Mouse (Mus musculus) embryonic facial prominence, embryonic 13.5 days (tissue): ENCODE data around the gene Crnkl1. TPM values are rescaled to one million over a fixed set of nuclear protein-coding genes. Genes with fewer than 3 reads are reported as not detected.
"Not testable (repeated sequence)": the region's sequence is repeated elsewhere in the genome, so short reads cannot be mapped to it uniquely, and the experiment has no call there.

Experiments
- ATAC-seq: fragments of 200-750 bp; cut with Nextera tagmentation; 2 replicates; pipeline ENCODE4 v1.8.0; 2017; ENCODE audit warnings: low read depth; ENCODE audit not compliant: insufficient number of reproducible peaks, insufficient read depth, low FRiP score, low TSS enrichment
- H3K27ac ChIP-seq: fragments of 300-500 bp; sonication (generic); 2 replicates; pipeline ENCODE4 v1.5.1; 2015; ENCODE audit warnings: moderate library complexity, mild to moderate bottlenecking, inconsistent platforms
- H3K27me3 ChIP-seq: fragments of 300-500 bp; sonication (generic); 2 replicates; pipeline ENCODE4 v1.6.1; 2015; ENCODE audit warnings: mild to moderate bottlenecking, inconsistent platforms
- H3K36me3 ChIP-seq: fragments of 300-500 bp; sonication (generic); 2 replicates; pipeline ENCODE4 v1.6.1; 2015; ENCODE audit warnings: mild to moderate bottlenecking, inconsistent platforms
- H3K4me1 ChIP-seq: fragments of 300-500 bp; sonication (generic); 2 replicates; pipeline ENCODE4 v1.6.1; 2015; ENCODE audit warnings: inconsistent platforms
- H3K4me2 ChIP-seq: fragments of 300-500 bp; sonication (generic); 2 replicates; pipeline ENCODE4 v1.6.1; 2015; ENCODE audit warnings: moderate library complexity, mild to moderate bottlenecking, inconsistent platforms
- H3K4me3 ChIP-seq: fragments of 300-500 bp; sonication (generic); 2 replicates; pipeline ENCODE4 v1.5.1; 2015; ENCODE audit warnings: mild to moderate bottlenecking, inconsistent platforms
- H3K9ac ChIP-seq: fragments of 300-500 bp; sonication (generic); 2 replicates; pipeline ENCODE4 v1.6.1; 2015; ENCODE audit warnings: mild to moderate bottlenecking, inconsistent platforms
- H3K9me3 ChIP-seq: fragments of 300-500 bp; sonication (generic); 2 replicates; pipeline ENCODE4 v1.6.1; 2016; ENCODE audit warnings: inconsistent platforms
- WGBS: fragments of 180-500 bp; shearing (Covaris S2); methylation state at CpG from one replicate; pipeline ENCODE4 v1.1.7; 2015; ENCODE audit warnings: mixed read lengths; 5-methylcytosine and 5-hydroxymethylcytosine counted together
- polyA plus RNA-seq: library from polyadenylated mRNA; unstranded; fragments of >200 nt; fragmentation: Nextera tagmentation; extraction: Ambion mirVana; gene quantifications from 2 replicates; pipeline ENCODE4 v1.2.1, GENCODE M21; 2015

Crnkl1 gene
- polyA plus RNA-seq, 1 experiment from 2014 or later = 33.8 TPM

DNA sequence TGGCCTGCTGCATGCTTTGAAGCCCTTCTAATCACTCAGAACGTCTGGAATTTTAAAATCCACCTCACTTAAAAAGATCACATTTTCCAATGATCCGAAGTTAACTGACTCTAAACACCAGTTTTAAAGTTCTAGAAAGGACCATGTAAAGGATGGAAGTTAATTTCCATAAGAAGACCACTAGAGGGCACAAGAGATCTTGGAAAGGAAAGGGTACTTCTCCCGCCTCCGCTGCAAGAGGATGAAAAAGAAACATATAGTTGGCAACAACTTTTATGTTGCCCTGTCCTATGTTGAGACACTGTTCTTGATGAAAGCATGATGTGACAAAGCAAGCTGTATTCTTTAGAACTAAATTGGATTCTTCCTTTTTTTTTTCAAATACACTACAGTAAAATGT lies 22.6 kb upstream of the Crnkl1 start:
- ATAC-seq = peak; percentile 56; the same call in 1 of the 2 replicates
- Histone ChIP-seq H3K4me2 (no peak overlapping the region), H3K4me3 (no peak overlapping the region), H3K9me3 (peaks cover 4% of the 10 kb centered on the region; the same call in 1 of the 2 replicates), H3K36me3 (no peaks in the 10 kb centered on the region), H3K4me1 (0 out of 2 replicates have a peak, but pooled peaks cover 4% of the 10 kb centered on the region), H3K27me3 (no peaks in the 10 kb centered on the region; the same call in 1 of the 2 replicates), H3K9ac (no peak overlapping the region), H3K27ac (no peak overlapping the region)
- 12% methylated on average over 4 of the region's 4 CpGs for WGBS

- 0 out of 2 replicates have a peak, but pooled peaks cover 4% of the 10 kb centered on the region for H3K4me1 ChIP-seq
- no peak overlapping the region for H3K27ac ChIP-seq
- peaks cover 2% of the 10 kb centered on the region; the same call in 1 of the 2 replicates for H3K27me3 ChIP-seq
- no peak overlapping the region for H3K9ac ChIP-seq
- no peak overlapping the region for H3K4me3 ChIP-seq
- H3K4me2 ChIP-seq = no peak overlapping the region
- 71% methylated on average over 5 of the region's 5 CpGs for WGBS
- H3K9me3 ChIP-seq = peaks cover 4% of the 10 kb centered on the region; the same call in 1 of the 2 replicates
- no peak for ATAC-seq
- H3K36me3 ChIP-seq = no peaks in the 10 kb centered on the region
Measured at GRCm38 (mm10) chr2:145956318-145956717, 21.5 kb upstream of the Crnkl1 start.

DNA sequence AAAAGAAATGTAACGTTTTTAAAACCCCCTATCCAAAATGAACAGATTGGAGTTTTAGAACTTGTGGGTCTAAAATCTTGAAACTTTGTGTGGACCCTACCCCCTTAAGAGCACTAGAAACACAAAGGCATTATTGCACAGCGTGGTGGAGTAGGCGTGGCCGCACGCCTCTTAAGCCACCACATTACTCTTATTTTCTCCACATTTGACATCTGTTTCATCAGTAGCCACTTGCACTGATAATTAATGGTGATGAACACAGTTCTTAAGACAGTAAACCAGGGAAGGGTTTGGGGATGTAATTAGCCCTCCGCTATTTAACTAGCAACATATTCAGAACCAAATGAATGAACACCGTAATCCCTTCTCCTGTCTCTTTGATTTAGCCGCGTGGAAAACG lies 21.0 kb upstream of the Crnkl1 start:
- Histone ChIP-seq H3K27me3 (peaks cover 2% of the 10 kb centered on the region; the same call in 1 of the 2 replicates), H3K27ac (no peak overlapping the region), H3K4me2 (no peak overlapping the region), H3K9ac (no peak overlapping the region), H3K36me3 (no peaks in the 10 kb centered on the region), H3K4me3 (no peak overlapping the region), H3K4me1 (0 out of 2 replicates have a peak, but pooled peaks cover 4% of the 10 kb centered on the region), H3K9me3 (peaks cover 4% of the 10 kb centered on the region; the same call in 1 of the 2 replicates)
- ATAC-seq = no peak
- 67% methylated on average over 10 of the region's 10 CpGs for WGBS

GRCm38 (mm10) chr2:145952726-145953125 lies 17.9 kb upstream of the Crnkl1 start:
- H3K27ac ChIP-seq = no peak overlapping the region
- H3K4me3 ChIP-seq = no peak overlapping the region
- 86% methylated on average over 5 of the region's 5 CpGs for WGBS
- H3K9me3 ChIP-seq = no peaks in the 10 kb centered on the region
- H3K4me1 ChIP-seq = peaks cover 13% of the 10 kb centered on the region
- ATAC-seq = no peak
- no peak overlapping the region for H3K4me2 ChIP-seq
- no peak overlapping the region for H3K9ac ChIP-seq
- no peaks in the 10 kb centered on the region for H3K36me3 ChIP-seq
- H3K27me3 ChIP-seq = peaks cover 2% of the 10 kb centered on the region

DNA sequence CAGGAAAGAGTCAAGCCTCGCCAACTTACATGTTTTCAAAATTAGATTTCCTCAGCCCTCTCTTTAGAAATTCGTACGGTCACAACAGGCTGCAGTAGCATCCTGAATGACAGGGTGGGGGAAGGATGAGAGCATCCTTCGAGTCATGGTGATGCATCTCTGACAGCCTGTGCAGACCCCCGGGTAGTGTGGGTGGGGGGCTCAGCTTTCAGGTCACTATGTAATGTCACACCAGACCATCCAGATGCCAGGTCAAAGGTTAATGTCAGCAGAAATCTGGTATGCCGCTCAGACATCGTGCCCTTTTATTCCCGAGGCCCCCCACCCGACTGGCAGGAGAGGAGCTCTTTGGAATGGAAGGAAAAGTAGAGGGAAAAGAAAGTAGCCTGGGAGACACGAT lies 15.4 kb upstream of the Crnkl1 start:
- Histone ChIP-seq H3K9me3 (no peaks in the 10 kb centered on the region), H3K27me3 (peaks cover 2% of the 10 kb centered on the region), H3K4me3 (no peak overlapping the region), H3K9ac (no peak overlapping the region), H3K4me1 (peaks cover 13% of the 10 kb centered on the region), H3K4me2 (no peak overlapping the region), H3K36me3 (no peaks in the 10 kb centered on the region), H3K27ac (no peak overlapping the region)
- no peak for ATAC-seq
- WGBS = 9% methylated on average over 10 of the region's 10 CpGs

GRCm38 (mm10) chr2:145949475-145950068 lies 14.8 kb upstream of the Crnkl1 start:
- ATAC-seq = no peak
- no peaks in the 10 kb centered on the region for H3K9me3 ChIP-seq
- no peak overlapping the region for H3K4me2 ChIP-seq
- no peak overlapping the region for H3K4me3 ChIP-seq
- H3K36me3 ChIP-seq = no peaks in the 10 kb centered on the region
- peaks cover 13% of the 10 kb centered on the region for H3K4me1 ChIP-seq
- no peak overlapping the region for H3K27ac ChIP-seq
- no peak overlapping the region for H3K9ac ChIP-seq
- H3K27me3 ChIP-seq = peaks cover 2% of the 10 kb centered on the region
- WGBS = 29% methylated on average over 11 of the region's 11 CpGs

- Histone ChIP-seq H3K4me3 (no peak overlapping the region), H3K27ac (no peak overlapping the region), H3K9ac (no peak overlapping the region), H3K4me2 (no peak overlapping the region), H3K4me1 (peaks cover 19% of the 10 kb centered on the region), H3K36me3 (no peaks in the 10 kb centered on the region), H3K27me3 (peaks cover 2% of the 10 kb centered on the region), H3K9me3 (no peaks in the 10 kb centered on the region)
- no peak for ATAC-seq
- WGBS = 64% methylated on average over 7 of the region's 7 CpGs
Measured at GRCm38 (mm10) chr2:145948402-145948954, 13.7 kb upstream of the Crnkl1 start.

- Histone ChIP-seq H3K9me3 (no peaks in the 10 kb centered on the region), H3K4me2 (no peak overlapping the region), H3K36me3 (no peaks in the 10 kb centered on the region), H3K27ac (no peak overlapping the region), H3K4me1 (peaks cover 16% of the 10 kb centered on the region), H3K4me3 (no peak overlapping the region), H3K9ac (no peak overlapping the region), H3K27me3 (no peaks in the 10 kb centered on the region)
- ATAC-seq = no peak
- 60% methylated on average over 3 of the region's 3 CpGs for WGBS
Measured at GRCm38 (mm10) chr2:145944286-145944685, 9.5 kb upstream of the Crnkl1 start.

DNA sequence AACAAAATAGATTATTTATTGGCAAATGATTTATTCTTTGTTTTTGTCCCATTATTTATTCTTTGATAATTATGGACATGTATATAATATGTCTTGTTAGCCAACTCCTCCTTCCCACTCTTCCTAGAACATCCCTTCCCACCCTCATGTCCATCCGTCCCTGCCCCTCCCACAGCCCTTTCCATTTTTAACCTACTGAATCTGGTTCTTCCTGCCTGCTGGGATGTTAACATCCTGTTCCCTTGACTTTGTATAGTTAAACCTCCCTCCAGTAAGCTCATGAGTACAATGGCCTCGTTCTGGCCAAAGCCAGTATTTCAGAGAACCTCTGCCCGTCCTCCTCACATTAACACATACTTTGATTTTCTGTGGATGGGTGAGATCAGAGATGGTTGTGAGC lies 6.6 kb upstream of the Crnkl1 start:
- Histone ChIP-seq H3K27me3 (no peaks in the 10 kb centered on the region), H3K27ac (no peak overlapping the region), H3K36me3 (no peaks in the 10 kb centered on the region), H3K9me3 (no peaks in the 10 kb centered on the region), H3K4me3 (no peak overlapping the region), H3K4me1 (peaks cover 13% of the 10 kb centered on the region), H3K9ac (no peak overlapping the region), H3K4me2 (no peak overlapping the region)
- ATAC-seq = no peak
- 59% methylated on average over 3 of the region's 3 CpGs for WGBS

DNA sequence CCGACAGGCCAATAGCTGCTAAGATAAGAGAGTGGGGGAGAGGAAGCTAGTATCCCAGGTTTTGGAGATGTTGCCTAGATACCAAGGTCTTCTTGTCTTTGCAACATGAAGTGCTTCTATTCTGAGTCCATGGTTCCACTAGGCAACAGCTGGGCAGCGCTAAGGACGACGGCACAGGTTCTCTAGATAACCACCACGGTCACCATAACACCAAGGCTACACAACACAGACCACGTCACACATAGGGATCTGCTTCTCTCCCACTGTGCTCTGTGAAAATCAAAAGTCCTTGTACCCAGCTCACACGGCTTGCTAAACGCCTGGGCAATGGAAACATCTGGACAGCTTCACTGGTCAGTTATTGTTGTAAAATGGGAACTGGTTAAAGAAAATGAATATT lies 2.2 kb upstream of the Crnkl1 start:
- 82% methylated on average over 8 of the region's 8 CpGs for WGBS
- H3K4me2 ChIP-seq = no peak overlapping the region
- peaks cover 8% of the 10 kb centered on the region for H3K4me1 ChIP-seq
- no peaks in the 10 kb centered on the region for H3K9me3 ChIP-seq
- peaks cover 4% of the 10 kb centered on the region; the same call in 1 of the 2 replicates for H3K36me3 ChIP-seq
- H3K27me3 ChIP-seq = no peaks in the 10 kb centered on the region
- ATAC-seq = no peak
- H3K9ac ChIP-seq = no peak overlapping the region
- no peak overlapping the region for H3K27ac ChIP-seq
- no peak overlapping the region for H3K4me3 ChIP-seq

DNA sequence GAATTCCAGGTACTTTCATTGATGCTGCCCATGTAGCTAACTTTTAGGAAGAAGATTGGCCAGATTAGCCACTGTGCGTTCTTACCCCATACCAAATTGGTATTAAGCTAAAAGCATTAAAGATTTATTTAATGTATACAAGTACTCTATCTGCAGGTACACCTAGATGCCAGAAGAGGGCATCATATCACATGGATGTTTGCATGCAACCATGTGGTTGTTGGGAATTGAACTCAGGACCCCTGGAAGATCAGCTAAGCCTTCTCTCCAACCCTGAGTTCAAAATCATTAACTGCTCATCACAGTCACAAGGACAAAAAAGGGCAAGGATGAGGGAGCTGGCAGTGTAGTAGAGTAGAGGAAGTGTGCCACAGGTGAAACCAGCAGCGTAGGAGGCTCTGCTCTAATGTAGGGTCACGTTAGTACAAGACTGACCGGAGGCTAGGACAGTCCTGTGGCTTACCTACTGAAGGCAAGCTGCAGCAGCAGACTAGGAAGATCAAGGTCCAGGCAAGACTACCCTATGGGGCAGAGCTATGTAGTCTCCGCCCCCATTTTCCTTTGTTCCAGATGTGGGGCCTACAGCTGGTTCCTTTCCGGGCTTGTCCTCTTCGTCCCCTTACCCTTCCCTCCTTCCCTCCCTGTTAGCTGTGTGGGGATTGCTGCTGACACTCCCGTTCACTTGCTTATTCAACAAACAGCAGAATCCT lies 13.7 kb downstream of the Crnkl1 start:
- Histone ChIP-seq H3K4me3 (no peak overlapping the region), H3K4me1 (no peaks in the 10 kb centered on the region), H3K9ac (no peak overlapping the region), H3K4me2 (no peak overlapping the region), H3K9me3 (no peaks in the 10 kb centered on the region), H3K36me3 (peaks cover 80% of the 10 kb centered on the region), H3K27me3 (no peaks in the 10 kb centered on the region), H3K27ac (no peak overlapping the region)
- ATAC-seq = no peak
- 78% methylated on average over 8 of the region's 8 CpGs for WGBS

DNA sequence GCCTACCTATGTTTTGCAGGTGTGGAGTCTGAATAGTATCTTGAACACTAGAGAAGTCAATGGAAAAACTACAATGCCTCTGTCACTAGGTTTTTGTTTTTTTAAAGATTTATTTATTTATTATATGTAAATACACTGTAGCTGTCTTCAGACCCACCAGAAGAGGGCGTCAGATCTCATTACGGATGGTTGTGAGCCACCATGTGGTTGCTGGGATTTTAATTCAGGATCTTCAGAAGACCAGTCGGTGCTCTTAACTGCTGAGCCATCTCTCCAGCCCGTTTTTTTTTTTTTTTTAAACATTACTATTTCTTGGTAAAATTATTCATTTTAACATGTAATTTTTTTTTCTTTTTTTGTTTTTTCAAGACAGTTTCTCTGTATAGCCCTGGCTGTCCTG lies 28.9 kb downstream of the Crnkl1 start:
- Histone ChIP-seq H3K36me3 (peaks cover 30% of the 10 kb centered on the region), H3K4me1 (peaks cover 20% of the 10 kb centered on the region)
- ATAC-seq, H3K27ac ChIP-seq, H3K9me3 ChIP-seq, H3K4me3 ChIP-seq, H3K27me3 ChIP-seq, H3K4me2 ChIP-seq, H3K9ac ChIP-seq: not testable (repeated sequence)
- 36% methylated on average over 4 of the region's 4 CpGs for WGBS
